Mouse (Mus musculus) lung, embryonic 15.5 days (tissue): Measurements from ENCODE around the gene Amd2. TPM values are rescaled to one million over a fixed set of nuclear protein-coding genes. Genes with fewer than 3 reads are reported as not detected.

Experiments used
- ATAC-seq: fragments of 200-750 bp; cut with Nextera tagmentation; 2 replicates; pipeline ENCODE4 v1.8.0; 2017; ENCODE audit warnings: moderate number of reproducible peaks, borderline replicate concordance; ENCODE audit not compliant: low FRiP score, low TSS enrichment; ENCODE audit errors: extremely low read depth
- H3K27ac ChIP-seq: fragments of 300-500 bp; sonication (generic); 2 replicates; pipeline ENCODE4 v1.5.1; 2015; ENCODE audit warnings: moderate library complexity, mild to moderate bottlenecking, inconsistent platforms
- H3K27me3 ChIP-seq: fragments of 300-500 bp; sonication (generic); 2 replicates; pipeline ENCODE4 v1.6.1; 2015; ENCODE audit warnings: inconsistent platforms
- H3K36me3 ChIP-seq: fragments of 300-500 bp; sonication (generic); 2 replicates; pipeline ENCODE4 v1.6.1; 2015; ENCODE audit warnings: inconsistent platforms
- H3K4me1 ChIP-seq: fragments of 300-500 bp; sonication (generic); 2 replicates; pipeline ENCODE4 v1.6.1; 2015; ENCODE audit warnings: inconsistent platforms
- H3K4me2 ChIP-seq: fragments of 300-500 bp; sonication (generic); 2 replicates; pipeline ENCODE4 v1.6.1; 2015; ENCODE audit warnings: inconsistent platforms, mild to moderate bottlenecking, moderate library complexity
- H3K4me3 ChIP-seq: fragments of 300-500 bp; sonication (generic); 2 replicates; pipeline ENCODE4 v1.5.1; 2015; ENCODE audit warnings: mild to moderate bottlenecking, inconsistent platforms
- H3K9ac ChIP-seq: fragments of 300-500 bp; sonication (generic); 2 replicates; pipeline ENCODE4 v1.6.1; 2015; ENCODE audit warnings: inconsistent platforms
- H3K9me3 ChIP-seq: fragments of 300-500 bp; sonication (generic); 2 replicates; pipeline ENCODE4 v1.6.1; 2016; ENCODE audit warnings: inconsistent platforms
- WGBS: fragments of 180-500 bp; shearing (Covaris S2); methylation state at CpG from one replicate; pipeline ENCODE4 v1.1.7; 2015; 5-methylcytosine and 5-hydroxymethylcytosine counted together
- polyA plus RNA-seq: library from polyadenylated mRNA; unstranded; fragments of >200 nt; fragmentation: Nextera tagmentation; extraction: Ambion mirVana; gene quantifications from 2 replicates; pipeline ENCODE4 v1.2.1, GENCODE M21; 2015

Gene Amd2
- 2.1 and 3.4 TPM in 2 replicates for polyA plus RNA-seq

DNA sequence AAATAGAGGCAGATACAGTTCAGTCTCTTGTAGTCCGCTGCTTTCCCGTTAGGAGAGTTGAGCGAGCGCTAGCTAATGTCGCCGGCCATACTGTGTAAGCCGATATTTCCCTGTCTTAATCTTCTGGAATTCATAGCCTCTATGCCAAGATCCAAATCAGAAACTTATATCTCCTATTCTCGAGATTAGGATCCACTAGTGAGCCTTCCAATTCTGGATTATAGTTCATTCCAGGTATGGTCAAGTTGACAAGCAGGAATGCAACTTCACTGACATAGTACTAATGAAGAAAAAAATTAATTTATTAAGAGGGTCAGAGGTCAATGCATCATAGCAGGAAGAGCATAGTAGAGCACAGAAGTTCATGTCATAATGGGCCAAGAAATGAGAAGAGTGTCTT lies at the start of gene Amd2:
Gene Amd2 (minus strand): TSS at position 101 of the 400 bp plus-strand sequence.
- WGBS: 92% methylated on average over 8 of the region's 8 CpGs
- Histone ChIP-seq H3K9me3 (no peaks in the 10 kb centered on the region), H3K4me1 (no peaks in the 10 kb centered on the region), H3K27me3 (no peaks in the 10 kb centered on the region), H3K4me2 (no peak within 1 kb of the TSS), H3K36me3 (no peaks in the 10 kb centered on the region), H3K9ac (no peak within 1 kb of the TSS), H3K4me3 (no peak within 1 kb of the TSS), H3K27ac (no peak within 1 kb of the TSS)
- no peak for ATAC-seq

DNA sequence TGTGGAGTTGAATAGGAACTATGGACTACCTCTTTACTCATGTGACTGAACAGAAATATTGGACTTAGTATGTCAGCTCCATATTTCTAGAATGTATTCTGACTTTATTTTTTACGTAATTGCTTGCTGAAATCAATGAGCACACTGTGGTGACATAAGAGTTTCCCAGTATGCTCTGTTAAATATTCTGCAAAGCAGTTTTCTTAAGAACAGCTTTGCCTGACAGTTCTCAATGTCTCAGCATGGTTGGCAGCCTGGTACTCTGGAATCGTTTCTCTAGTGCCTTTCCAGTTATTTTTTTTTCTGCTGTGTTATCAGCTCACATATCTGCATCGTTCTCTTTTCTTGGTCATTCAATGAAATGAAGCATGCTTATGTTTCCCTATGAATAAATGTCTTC lies 49.6 kb upstream of the Amd2 start:
- H3K9me3 ChIP-seq: no peaks in the 10 kb centered on the region
- no peak for ATAC-seq

DNA sequence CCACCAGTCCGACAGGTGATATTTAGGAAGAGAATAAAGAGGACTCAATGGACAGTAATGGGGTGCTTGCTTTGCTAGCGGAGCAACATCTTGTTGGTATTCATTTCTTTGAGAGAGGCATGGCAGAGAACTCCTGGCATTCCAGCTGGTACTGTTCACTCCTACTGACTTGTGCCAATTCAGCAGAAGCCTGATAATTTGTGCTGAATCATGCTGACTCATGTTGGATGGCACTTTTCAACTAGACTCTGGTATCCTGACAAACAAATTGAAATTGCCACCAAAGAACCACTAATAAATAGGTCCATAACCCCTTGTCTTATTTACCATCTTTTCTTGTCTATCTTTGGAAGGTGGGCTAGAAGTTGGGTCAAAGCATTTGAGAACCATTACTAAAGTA lies 25.9 kb upstream of the Amd2 start:
- Histone ChIP-seq H3K27me3 (no peaks in the 10 kb centered on the region), H3K9ac (no peak overlapping the region), H3K4me2 (no peak overlapping the region), H3K27ac (no peak overlapping the region), H3K36me3 (no peaks in the 10 kb centered on the region), H3K4me3 (no peak overlapping the region), H3K9me3 (no peaks in the 10 kb centered on the region), H3K4me1 (no peaks in the 10 kb centered on the region)
- ATAC-seq: no peak
- WGBS: 91% methylated on average over 2 of the region's 2 CpGs

More for the DNA sequence above, 49.6 kb upstream of the Amd2 start:
- H3K4me1 ChIP-seq: no peaks in the 10 kb centered on the region
- H3K36me3 ChIP-seq: no peaks in the 10 kb centered on the region
- H3K27ac ChIP-seq: no peak overlapping the region
- H3K4me3 ChIP-seq: no peak overlapping the region
- WGBS: 64% methylated on average over 3 of the region's 3 CpGs
- no peak overlapping the region for H3K9ac ChIP-seq
- H3K27me3 ChIP-seq: no peaks in the 10 kb centered on the region
- H3K4me2 ChIP-seq: no peak overlapping the region

DNA sequence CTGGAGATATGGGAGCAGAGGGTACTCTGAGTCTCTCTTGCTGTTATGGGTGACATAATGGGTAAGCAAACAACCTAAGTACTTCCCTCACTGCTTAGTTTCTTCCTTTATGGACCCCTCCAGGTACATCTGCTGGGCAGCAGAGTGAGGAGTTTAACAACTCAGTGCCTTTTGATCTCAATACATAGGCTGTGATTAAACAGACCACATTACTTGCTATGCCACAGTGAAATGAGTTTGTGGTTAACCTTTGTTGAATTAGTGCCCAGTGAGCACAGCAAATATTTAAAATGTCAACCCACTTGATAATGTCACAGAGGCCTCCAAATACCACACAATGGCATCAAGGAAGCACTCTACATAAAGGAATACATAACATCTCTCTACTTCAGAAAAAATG lies 2.6 kb upstream of the Amd2 start:
- Histone ChIP-seq H3K27me3 (no peaks in the 10 kb centered on the region), H3K4me1 (no peaks in the 10 kb centered on the region), H3K27ac (no peak overlapping the region), H3K4me3 (no peak overlapping the region), H3K9me3 (no peaks in the 10 kb centered on the region), H3K9ac (no peak overlapping the region), H3K4me2 (no peak overlapping the region), H3K36me3 (no peaks in the 10 kb centered on the region)
- ATAC-seq: no peak; the same call in 1 of the 2 replicates
